Mouse (Mus musculus) lung, embryonic 16.5 days (tissue): ENCODE data around the gene Rasgef1b. TPM values are rescaled to one million over a fixed set of nuclear protein-coding genes. Genes with fewer than 3 reads are reported as not detected.

Source experiments
- ATAC-seq: fragments of 200-750 bp; cut with Nextera tagmentation; 2 replicates; pipeline ENCODE4 v1.8.0; 2017; ENCODE audit warnings: low read depth, mild to moderate bottlenecking, moderate library complexity
- H3K27ac ChIP-seq: fragments of 300-500 bp; sonication (generic); 2 replicates; pipeline ENCODE4 v1.5.1; 2014; ENCODE audit warnings: mild to moderate bottlenecking, control low read depth, low read length
- H3K27me3 ChIP-seq: fragments of 300-500 bp; sonication (generic); 2 replicates; pipeline ENCODE4 v1.6.1; 2014; ENCODE audit warnings: low read depth, low read length, mixed read lengths; ENCODE audit not compliant: control insufficient read depth, insufficient read depth
- H3K36me3 ChIP-seq: fragments of 300-500 bp; sonication (generic); 2 replicates; pipeline ENCODE4 v1.6.1; 2014; ENCODE audit warnings: low read length; ENCODE audit not compliant: control insufficient read depth, insufficient read depth
- H3K4me1 ChIP-seq: fragments of 300-500 bp; sonication (generic); replicated peaks from 2 replicates; pipeline ENCODE4 v1.6.1; 2014; ENCODE audit warnings: low read length, mixed read lengths; ENCODE audit not compliant: control insufficient read depth, insufficient read depth
- H3K4me2 ChIP-seq: fragments of 300-500 bp; sonication (generic); 2 replicates; pipeline ENCODE4 v1.6.1; 2014; ENCODE audit warnings: low read depth, low read length, control low read depth
- H3K4me3 ChIP-seq: fragments of 300-500 bp; sonication (generic); 2 replicates; pipeline ENCODE4 v1.5.1; 2014; ENCODE audit warnings: mild to moderate bottlenecking, low read length, control low read depth
- H3K9ac ChIP-seq: fragments of 300-500 bp; sonication (generic); 2 replicates; pipeline ENCODE4 v1.6.1; 2014; ENCODE audit warnings: low read length, control low read depth
- H3K9me3 ChIP-seq: fragments of 300-500 bp; sonication (generic); 2 replicates; pipeline ENCODE4 v1.6.1; 2016; ENCODE audit warnings: low read length; ENCODE audit not compliant: control insufficient read depth
- WGBS: fragments of 180-500 bp; shearing (Covaris S2); extraction: QIAGEN DNeasy Blood & Tissue Kit; methylation state at CpG from one replicate; pipeline ENCODE4 v1.1.7; 2014; 5-methylcytosine and 5-hydroxymethylcytosine counted together
- polyA plus RNA-seq: library from polyadenylated mRNA; unstranded; fragments of >200 nt; fragmentation: Nextera tagmentation; extraction: Ambion mirVana; gene quantifications from 2 replicates; pipeline ENCODE4 v1.2.1, GENCODE M21; 2015

The Rasgef1b gene
- polyA plus RNA-seq, 1 experiment from 2014 or later: 17.3 TPM

DNA sequence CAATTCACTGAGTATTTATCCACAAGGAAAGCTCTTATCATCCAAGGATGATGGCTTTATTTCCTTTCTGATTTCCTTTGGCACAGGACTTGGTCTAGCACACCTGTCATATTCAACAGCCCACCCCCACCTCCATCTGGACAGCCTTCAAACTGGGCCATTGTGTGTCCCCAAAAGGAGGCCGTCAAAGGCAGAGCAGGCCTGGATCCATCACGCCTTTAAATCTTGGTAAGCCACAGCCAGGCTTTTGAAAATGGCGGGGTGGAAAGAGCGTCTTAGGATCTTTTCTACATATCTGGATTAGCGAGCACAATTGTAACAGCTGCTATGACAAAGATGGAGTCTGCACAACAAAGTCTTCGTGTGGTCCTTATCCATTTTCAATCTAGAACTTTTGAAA is 515.7 kb downstream of the Rasgef1b start:
- Histone ChIP-seq H3K4me1 (no peaks in the 10 kb centered on the region), H3K27ac (no peak overlapping the region), H3K4me3 (no peak overlapping the region), H3K4me2 (no peak overlapping the region), H3K9me3 (no peaks in the 10 kb centered on the region), H3K36me3 (peaks cover 11% of the 10 kb centered on the region), H3K27me3 (no peaks in the 10 kb centered on the region), H3K9ac (no peak overlapping the region)
- 85% methylated on average over 6 of the region's 6 CpGs for WGBS
- ATAC-seq: no peak

DNA sequence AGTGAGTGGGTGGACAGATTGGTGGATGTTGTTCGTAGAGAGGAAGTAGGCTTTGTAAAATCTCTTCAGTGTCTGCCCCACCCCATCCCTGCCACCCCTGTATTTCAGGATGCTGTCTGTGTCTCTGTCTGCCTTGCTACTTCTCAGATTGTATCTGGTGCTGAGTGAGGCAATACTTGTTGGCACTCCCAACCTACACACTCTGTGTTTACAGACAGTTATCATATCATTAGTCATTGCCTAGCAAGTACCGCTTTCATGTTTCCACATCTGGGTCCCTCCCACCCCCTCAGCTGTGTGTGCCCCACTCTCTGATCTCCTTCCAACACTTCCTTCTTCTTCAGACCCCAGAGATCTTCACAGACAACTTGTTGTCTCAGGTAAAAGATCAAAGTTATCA is 525.4 kb downstream of the Rasgef1b start:
- Histone ChIP-seq H3K9ac (no peak overlapping the region), H3K27me3 (peaks cover 3% of the 10 kb centered on the region; the same call in 1 of the 2 replicates), H3K36me3 (no peaks in the 10 kb centered on the region), H3K9me3 (no peaks in the 10 kb centered on the region), H3K27ac (no peak overlapping the region), H3K4me3 (no peak overlapping the region), H3K4me1 (no peaks in the 10 kb centered on the region), H3K4me2 (no peak overlapping the region)
- WGBS: 32% methylated on average over 2 of the region's 2 CpGs
- ATAC-seq: no peak

GRCm38 (mm10) chr5:99202074-99202837 is 526.6 kb downstream of the Rasgef1b start:
- H3K4me3 ChIP-seq: peak overlapping the region; percentile 28
- H3K27me3 ChIP-seq: peaks cover 3% of the 10 kb centered on the region; the same call in 1 of the 2 replicates
- no peak overlapping the region for H3K9ac ChIP-seq
- ATAC-seq: peak; percentile 52
- H3K4me1 ChIP-seq: no peaks in the 10 kb centered on the region
- H3K27ac ChIP-seq: no peak overlapping the region
- WGBS: 49% methylated on average over 15 of the region's 15 CpGs
- H3K4me2 ChIP-seq: peak overlapping the region; percentile 45
- H3K9me3 ChIP-seq: no peaks in the 10 kb centered on the region
- no peaks in the 10 kb centered on the region for H3K36me3 ChIP-seq

DNA sequence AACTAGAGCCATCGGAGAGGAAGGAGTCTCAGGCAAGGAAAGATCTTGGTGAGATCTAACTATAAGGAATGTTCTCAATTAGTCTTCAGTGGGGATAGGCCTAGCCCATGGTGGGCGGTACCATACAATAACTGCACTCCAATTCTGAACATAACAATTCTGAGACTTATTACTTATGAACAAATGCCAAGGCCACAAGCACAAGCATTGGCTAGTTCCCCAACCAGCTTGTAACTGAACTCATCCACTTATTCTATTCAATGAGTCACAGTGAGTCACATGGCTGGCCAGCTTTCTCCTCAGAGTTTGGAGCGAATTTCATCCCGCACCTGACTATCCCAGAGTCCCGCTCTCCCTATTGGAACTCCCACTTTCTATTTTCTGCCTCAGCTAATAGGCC is 533.4 kb downstream of the Rasgef1b start:
- H3K9ac ChIP-seq: no peak overlapping the region
- peaks cover 10% of the 10 kb centered on the region for H3K4me1 ChIP-seq
- H3K36me3 ChIP-seq: no peaks in the 10 kb centered on the region
- WGBS: 97% methylated on average over 5 of the region's 5 CpGs
- no peak overlapping the region for H3K4me3 ChIP-seq
- no peaks in the 10 kb centered on the region for H3K27me3 ChIP-seq
- no peak overlapping the region for H3K4me2 ChIP-seq
- no peak for ATAC-seq
- H3K9me3 ChIP-seq: no peaks in the 10 kb centered on the region
- no peak overlapping the region for H3K27ac ChIP-seq

DNA sequence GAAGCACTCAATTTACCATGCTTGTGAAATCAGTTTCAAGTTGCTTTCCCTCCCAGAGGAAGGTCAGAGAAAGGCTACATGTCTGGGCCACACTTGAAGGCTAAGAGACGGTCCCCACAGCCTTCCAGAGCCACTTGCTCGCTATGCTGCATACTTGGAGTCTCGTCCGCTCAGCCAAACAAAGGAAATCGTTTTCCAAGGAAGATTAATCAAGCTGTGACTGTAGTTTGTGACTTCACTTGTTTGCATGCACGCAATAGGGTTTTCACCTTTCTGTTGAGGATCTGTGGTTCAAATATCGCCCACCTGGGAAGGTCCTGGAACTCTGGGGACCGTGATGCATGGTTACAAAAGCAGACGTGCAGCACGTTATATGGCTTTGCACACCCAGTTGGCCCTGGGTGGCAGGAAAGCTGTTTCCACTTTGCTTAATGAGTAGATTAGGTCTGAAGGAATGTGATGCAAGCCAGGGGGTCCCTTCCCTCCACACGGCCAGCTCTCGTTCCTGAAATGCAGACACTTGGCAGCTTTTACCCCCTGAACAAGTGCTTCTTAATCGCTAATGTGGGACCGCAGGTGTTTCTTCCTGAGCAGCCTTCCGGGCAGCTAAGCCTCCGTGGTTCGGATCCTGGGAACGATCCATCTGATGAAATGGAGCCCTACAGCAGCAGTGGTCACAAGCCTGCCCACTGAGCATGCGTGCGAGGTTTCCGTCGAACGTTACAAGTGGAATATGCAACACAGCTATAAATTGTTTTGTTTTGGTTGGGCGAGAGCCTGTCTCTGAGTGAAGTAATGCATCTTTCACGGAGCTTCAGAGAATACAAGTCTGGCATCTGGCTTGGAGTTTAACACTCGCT is 537.7 kb downstream of the Rasgef1b start:
- Histone ChIP-seq H3K27ac (peak overlapping the region; percentile 76), H3K4me2 (peak overlapping the region; percentile 37), H3K27me3 (no peaks in the 10 kb centered on the region), H3K9ac (0 out of 2 replicates have a peak overlapping the region, but pooled peaks have one; percentile 8), H3K4me1 (peaks cover 17% of the 10 kb centered on the region), H3K4me3 (peak overlapping the region; percentile 6; the same call in 1 of the 2 replicates), H3K36me3 (no peaks in the 10 kb centered on the region), H3K9me3 (no peaks in the 10 kb centered on the region)
- peak; percentile 94 for ATAC-seq
- 32% methylated on average over 26 of the region's 26 CpGs for WGBS

DNA sequence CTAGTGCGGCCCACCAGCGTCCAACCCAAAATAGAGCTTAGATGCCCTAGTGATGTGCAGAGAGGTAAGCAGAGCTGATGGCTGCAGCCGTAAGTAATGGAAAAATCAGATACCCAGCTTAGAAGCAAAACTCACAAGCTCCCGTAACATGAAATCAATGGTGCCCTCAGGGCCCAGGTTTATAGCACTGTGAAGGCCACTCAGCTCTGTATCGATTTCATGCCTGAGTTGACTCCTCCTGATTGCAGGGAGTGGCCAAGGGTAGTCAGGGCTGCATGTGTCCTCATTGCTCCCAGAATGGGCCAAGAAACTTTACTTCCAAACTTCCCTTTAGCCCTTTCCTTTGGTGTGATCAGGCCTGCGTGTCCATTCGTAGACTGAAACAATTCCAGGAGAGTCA is 545.2 kb downstream of the Rasgef1b start:
- H3K9me3 ChIP-seq: no peaks in the 10 kb centered on the region
- no peak overlapping the region for H3K4me3 ChIP-seq
- no peak overlapping the region for H3K27ac ChIP-seq
- H3K4me1 ChIP-seq: no peaks in the 10 kb centered on the region
- no peak overlapping the region for H3K4me2 ChIP-seq
- H3K27me3 ChIP-seq: no peaks in the 10 kb centered on the region
- no peaks in the 10 kb centered on the region for H3K36me3 ChIP-seq
- 87% methylated on average over 7 of the region's 7 CpGs for WGBS
- no peak for ATAC-seq
- no peak overlapping the region for H3K9ac ChIP-seq

DNA sequence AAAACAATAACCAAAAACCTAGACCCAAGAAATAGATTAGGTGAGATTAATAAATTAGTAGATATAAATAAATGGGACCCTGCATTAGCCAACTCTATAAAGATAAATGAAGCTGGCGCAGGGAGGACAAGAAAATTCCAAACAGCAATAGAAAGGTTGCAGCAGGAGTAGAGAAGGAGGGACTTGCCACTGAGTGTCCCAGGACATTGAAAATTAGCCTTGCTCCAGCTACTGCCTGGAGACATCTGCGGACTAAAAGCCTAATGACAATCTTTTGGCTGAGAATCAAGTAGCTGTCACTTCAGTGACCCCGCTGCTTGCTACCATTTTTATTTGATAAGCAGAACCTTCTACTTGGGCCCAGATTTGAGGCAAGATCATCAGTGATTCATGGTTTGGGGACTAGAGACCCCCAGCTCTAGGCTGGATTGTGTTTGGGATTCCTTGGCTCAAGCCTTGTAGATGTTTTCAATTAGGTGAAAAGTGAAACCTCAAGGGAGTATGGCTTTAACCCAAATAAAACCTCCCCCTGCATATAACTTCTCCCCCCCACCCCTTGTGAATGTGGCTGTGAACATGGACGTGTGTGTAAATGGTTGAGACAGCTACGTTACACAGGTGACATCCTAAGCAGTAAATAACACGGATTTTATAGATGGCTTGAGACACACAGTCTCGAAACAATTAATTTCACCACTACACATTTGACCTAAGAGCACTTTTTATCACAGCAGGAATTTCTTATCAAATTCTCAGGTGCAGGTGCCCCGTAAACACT is 554.1 kb downstream of the Rasgef1b start:
- ATAC-seq: peak; percentile 73
- Histone ChIP-seq H3K4me1 (peaks cover 8% of the 10 kb centered on the region), H3K36me3 (no peaks in the 10 kb centered on the region), H3K27ac (no peak overlapping the region), H3K9ac (no peak overlapping the region), H3K27me3 (no peaks in the 10 kb centered on the region), H3K9me3 (peaks cover 3% of the 10 kb centered on the region; the same call in 1 of the 2 replicates), H3K4me3 (no peak overlapping the region), H3K4me2 (no peak overlapping the region)
- 26% methylated on average over 8 of the region's 8 CpGs for WGBS

DNA sequence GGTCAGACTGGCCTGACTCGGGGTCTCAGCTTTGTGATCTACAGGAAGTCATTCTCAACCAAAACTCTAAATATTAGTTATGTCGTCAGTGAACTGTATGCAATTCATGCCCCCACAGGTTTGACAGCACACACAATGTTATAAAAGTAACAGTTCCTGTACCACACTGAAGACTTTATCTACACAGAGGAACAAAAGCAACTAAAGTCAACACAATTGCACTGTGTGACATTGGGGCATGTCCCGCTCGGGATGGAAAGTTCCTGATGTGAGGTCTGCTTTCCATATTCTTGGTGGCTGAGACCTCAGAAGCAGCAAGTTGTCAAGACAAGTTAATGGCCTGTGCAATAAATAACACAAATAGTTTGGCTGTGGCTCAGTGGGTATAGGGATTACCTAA is 559.0 kb downstream of the Rasgef1b start:
- H3K4me3 ChIP-seq: no peak overlapping the region
- no peak overlapping the region for H3K9ac ChIP-seq
- H3K4me2 ChIP-seq: no peak overlapping the region
- no peaks in the 10 kb centered on the region for H3K36me3 ChIP-seq
- no peaks in the 10 kb centered on the region for H3K9me3 ChIP-seq
- WGBS: 44% methylated on average over 4 of the region's 4 CpGs
- peak; percentile 48 for ATAC-seq
- H3K27ac ChIP-seq: no peak overlapping the region
- no peaks in the 10 kb centered on the region for H3K27me3 ChIP-seq
- peaks cover 3% of the 10 kb centered on the region for H3K4me1 ChIP-seq

GRCm38 (mm10) chr5:99167767-99168166 is 561.1 kb downstream of the Rasgef1b start:
- no peak for ATAC-seq
- Histone ChIP-seq H3K4me1 (no peaks in the 10 kb centered on the region), H3K9ac (no peak overlapping the region), H3K27ac (no peak overlapping the region), H3K4me2 (no peak overlapping the region), H3K27me3 (no peaks in the 10 kb centered on the region), H3K36me3 (no peaks in the 10 kb centered on the region), H3K9me3 (no peaks in the 10 kb centered on the region), H3K4me3 (no peak overlapping the region)
- WGBS: 67% methylated on average over 5 of the region's 5 CpGs
